Mouse (Mus musculus) NIH3T3 (cell line): Measurements from ENCODE around the gene Cyp2d22.

Source experiments
- DNase-seq: peaks from one replicate; pipeline ENCODE4 v3.0.0-alpha.2; 2012; ENCODE audit warnings: low read depth

Cyp2d22 gene

GRCm38 (mm10) chr15:82346580-82347302 is 33.3 kb downstream of the Cyp2d22 start:
- no peak for DNase-seq

- peak; percentile 99 for DNase-seq
These were observed 34.1 kb downstream of the Cyp2d22 start for GRCm38 (mm10) chr15:82345820-82346470.

- DNase-seq: no peak
These were observed 35.1 kb downstream of the Cyp2d22 start for GRCm38 (mm10) chr15:82344971-82345370.

DNA sequence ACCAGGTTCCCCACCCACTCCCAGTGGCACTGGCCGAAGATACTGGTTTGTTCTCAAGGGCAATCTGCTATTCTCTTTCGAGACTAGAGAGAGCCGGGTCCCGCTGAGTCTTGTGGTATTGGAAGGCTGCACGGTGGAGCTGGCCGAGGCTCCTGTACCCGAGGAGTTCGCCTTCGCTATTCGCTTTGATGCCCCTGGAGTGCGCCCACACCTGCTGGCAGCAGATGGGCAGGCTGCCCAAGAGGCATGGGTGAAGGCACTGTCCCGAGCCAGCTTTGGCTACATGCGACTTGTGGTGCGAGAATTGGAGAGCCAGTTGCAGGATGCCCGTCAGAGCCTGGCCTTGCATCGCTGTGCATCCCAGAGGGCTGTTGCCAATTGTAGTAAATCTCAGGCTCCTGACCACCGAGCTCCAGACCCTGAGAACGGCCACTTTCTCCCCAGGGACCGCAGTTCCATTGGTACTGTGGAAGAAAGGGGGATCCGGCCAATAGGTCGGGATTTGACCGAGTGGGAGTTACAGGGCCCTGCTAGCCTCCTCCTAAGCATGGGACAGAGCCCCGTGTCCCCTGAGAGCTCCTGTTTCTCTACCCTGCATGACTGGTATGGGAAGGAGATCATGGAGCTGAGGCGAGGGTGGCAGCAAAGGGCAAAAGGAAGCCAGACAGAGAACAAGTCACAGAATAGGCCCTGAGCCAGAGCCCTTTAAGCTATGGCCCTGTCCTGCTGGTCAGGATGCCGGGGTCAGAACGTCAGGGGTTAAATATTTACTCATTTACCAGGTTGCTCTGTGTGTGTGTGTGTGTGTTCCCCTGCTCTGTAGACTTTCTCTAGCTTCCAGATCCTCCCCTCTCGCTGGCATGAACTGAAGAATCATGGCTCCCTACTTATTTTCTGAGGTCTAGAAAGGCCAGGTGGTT is 36.4 kb downstream of the Cyp2d22 start:
- DNase-seq: no peak

DNA sequence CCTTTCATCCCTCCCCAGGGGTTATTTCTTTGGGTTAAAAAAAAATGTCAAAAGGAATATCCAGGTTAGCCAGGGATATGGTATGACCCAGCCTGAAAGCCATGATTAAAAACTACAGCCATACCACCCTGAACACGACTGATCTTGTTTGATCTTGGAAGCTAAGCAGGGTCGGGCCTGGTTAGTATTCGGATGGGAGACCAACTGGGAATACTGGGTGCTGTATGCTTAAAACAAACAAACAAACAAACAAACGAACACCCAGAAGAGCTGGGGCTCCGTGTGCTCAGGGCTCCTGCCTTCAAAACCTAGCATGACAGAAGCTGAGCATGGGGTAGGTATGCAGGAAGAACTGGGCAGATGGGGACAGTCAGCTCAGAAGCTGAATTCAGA is 37.5 kb downstream of the Cyp2d22 start:
- DNase-seq: no peak

DNA sequence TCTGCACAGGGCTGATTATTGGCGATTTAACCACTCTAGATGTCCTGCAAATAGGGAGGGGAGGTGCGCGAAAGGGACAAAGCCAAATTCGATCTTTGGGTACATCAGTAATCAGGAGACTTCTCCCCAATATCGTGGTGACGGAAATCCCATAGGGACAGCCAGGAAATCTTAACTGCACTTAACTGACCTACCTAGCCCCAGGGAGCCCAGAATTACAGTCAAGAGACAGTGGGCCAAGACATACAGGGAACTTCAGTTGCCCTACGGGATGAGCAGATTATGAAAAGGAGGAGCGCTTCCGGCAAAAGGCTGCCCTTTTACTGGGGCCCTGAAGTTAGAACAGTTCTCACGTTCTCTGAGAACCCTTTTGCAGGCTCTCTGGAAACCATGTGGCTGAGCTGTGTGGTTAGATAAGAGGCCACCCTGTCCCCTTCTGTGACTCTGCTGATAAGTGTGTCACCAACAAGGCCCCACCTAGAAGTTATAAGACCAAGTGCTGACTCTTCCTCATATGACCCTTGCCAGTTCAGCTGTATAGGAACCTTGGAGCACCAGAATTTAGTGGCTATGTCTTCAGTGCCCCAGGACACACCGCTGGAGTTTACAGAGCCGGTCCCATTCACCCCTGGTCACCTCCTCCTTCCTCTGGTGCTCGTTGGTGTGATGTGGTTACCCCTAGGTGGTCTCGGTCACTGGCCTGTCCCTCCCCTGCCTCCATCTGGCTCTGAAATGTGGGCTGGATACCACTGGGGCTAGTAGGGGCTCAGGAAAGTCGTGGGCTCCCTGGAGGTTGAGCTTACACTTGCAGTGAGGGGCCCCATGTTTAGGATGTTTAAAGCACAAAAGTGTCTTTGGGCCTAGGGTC is 38.2 kb downstream of the Cyp2d22 start:
- DNase-seq: no peak

GRCm38 (mm10) chr15:82341036-82341501 is 39.0 kb downstream of the Cyp2d22 start:
- DNase-seq: no peak

GRCm38 (mm10) chr15:82340414-82341035 is 39.5 kb downstream of the Cyp2d22 start:
- DNase-seq: no peak

GRCm38 (mm10) chr15:82339634-82340254 is 40.3 kb downstream of the Cyp2d22 start:
- DNase-seq: no peak

GRCm38 (mm10) chr15:82339150-82339549 is 40.9 kb downstream of the Cyp2d22 start:
- no peak for DNase-seq

- DNase-seq: peak; percentile 99
These were observed 41.4 kb downstream of the Cyp2d22 start, which contains the start of the genes Naga, Pheta2 and Smdt1 for GRCm38 (mm10) chr15:82338593-82339112. Gene Naga (minus strand): TSS chr15:82338925. Gene Pheta2 (plus strand): TSS chr15:82338942. Gene Smdt1 (plus strand): TSS chr15:82338959.

DNA sequence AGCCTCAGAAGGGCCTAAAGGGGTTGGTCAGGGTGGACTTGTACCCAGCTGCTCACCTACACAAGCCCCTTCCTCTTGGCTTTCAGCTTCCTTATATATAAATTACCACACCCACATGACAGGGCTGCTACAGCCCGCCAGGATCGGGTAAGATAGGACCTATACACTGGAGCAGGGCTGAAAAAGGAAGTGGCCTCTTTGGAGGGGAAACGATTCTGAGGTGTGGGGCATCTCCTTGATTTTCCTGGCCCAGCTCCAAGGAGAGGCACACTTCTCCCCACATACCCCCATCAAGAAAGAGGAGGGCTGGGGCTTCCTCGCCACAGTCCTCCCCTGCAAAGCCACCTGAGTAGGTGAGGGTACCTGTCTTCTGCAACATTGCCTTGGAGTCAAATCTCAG is 42.2 kb downstream of the Cyp2d22 start:
- peak; percentile 38 for DNase-seq

DNA sequence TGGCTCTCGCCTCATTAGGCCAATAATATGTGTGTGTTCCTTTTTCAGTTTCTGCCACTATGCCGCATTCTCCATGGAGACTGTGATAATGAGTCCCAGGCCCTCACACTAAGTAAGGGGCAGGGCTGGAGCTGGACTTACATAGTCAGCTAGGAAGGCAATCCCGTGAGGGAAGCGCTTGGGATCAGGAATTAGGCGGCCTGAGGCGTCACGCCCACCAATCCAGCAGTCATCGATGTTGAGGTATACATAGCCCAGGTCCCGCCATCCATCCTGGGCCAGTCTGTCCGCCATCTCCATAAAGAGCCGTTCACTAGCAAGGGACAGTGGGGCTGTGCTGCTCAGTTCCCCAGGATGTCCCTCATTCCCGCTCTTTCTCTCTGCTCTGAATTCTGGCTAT is 43.4 kb downstream of the Cyp2d22 start:
- DNase-seq: no peak

- no peak for DNase-seq
These were observed 44.9 kb downstream of the Cyp2d22 start for GRCm38 (mm10) chr15:82335194-82335593.

- no peak for DNase-seq
These were observed 54.7 kb downstream of the Cyp2d22 start for GRCm38 (mm10) chr15:82325382-82325781.

DNA sequence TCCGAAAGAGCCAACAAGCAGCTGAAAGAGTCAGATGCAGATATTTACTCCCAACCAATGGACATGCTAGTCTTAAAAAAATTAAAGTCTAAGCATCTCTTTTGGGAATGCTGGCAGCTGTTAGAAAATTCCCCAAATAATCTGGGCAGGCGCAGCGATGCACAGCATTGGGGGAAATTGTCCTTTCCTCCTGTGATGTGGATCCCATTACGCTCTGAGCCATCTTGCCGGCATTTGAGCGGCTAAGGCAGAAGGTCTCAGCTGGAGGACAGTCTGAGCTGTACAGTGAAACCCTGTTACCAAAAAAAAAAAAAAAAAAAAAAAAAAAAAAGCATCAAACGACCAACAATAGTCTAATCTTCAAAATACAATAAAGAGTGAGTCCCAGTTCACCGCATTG is 57.9 kb downstream of the Cyp2d22 start:
- no peak for DNase-seq
